Mouse (Mus musculus) hematopoietic stem cell, adult 5-6 weeks (primary cell): ENCODE data around the gene Serpinf2. TPM values are rescaled to one million over a fixed set of nuclear protein-coding genes. Genes with fewer than 3 reads are reported as not detected.

ENCODE experiments used
- ATAC-seq, 2 experiments: fragments of 125-278 bp in 1 of 2; replicated peaks in 1 of 2; 2 replicates each; pipeline ENCODE4 v1.8.0; 2016 to 2017; ENCODE audit warnings: inconsistent platforms in 2 of 2, mild to moderate bottlenecking in 2 of 2, moderate number of reproducible peaks in 2 of 2, low read depth in 1 of 2, moderate TSS enrichment in 1 of 2; ENCODE audit not compliant: low FRiP score in 2 of 2, poor library complexity in 2 of 2, severe bottlenecking in 2 of 2, insufficient read depth in 1 of 2, low TSS enrichment in 1 of 2
- total RNA-seq: library from RNA; stranded (forward); fragments of 172-1452, 232-1000 nt; gene quantifications from 2 replicates; pipeline ENCODE4 v1.2.3, GENCODE M21; 2017

Serpinf2 gene
- total RNA-seq, 1 experiment from 2014 or later: not detected

DNA sequence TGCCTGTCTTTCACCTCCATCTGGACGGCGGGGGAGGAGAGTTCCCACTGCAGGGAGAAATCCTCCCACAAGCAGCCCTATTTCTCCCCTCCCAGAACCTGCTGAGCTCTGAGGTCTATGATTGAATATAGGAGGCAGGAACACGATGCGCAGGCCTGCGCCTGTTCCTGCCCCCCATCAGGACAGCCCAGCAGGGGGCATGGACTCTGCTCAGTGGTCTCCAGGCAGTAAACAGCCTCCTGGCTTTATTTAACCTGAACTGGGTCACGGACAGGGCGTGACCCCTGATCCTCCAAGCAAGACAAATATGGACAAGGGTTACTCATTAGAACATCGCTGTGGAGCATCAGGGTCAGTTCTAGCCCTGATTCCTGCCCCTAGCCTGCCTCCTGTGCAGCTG is 4.3 kb upstream of the Serpinf2 start:
- no peak for ATAC-seq

DNA sequence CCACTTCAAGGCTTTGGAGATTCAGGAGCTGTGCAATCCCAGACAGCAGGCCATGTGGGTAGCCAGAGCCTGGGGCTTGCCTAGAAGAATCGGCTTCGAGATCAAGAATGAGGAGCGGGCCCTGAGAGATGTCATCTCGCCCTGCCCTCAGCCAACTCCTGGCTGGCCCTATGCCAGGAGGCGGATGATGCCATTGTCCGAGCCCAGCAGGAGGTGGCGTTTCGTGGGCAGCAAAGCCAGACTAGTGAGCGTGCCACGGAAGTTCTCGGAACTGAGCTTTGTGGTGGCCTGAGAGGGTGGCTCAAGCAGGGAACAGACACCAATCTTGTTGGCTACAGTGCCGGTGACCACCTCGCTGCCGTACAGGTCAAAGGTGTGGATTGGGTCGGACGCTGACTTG is 2.2 kb upstream of the Serpinf2 start:
- ATAC-seq: no peak; a peak in 1 of 4 replicates

DNA sequence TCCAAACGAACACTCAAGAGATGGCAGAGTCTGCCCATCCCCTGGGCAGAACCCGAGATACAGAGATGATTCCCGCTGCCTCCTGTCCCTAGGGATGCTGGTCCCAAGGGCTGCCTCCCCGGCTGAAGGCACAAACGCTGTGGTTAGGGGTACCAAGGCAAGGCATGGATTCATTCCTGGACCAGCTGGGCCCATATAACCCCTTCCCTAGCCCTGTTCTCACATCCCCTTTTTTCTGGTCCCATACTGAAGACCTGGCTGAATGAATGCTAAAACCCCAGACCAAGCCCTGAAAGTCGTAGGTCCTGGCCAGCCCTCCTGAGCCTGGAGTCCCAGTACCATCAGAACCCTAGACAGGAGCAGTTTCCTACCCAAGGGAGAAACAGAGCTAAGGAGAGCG is 1.6 kb upstream of the Serpinf2 start:
- ATAC-seq: no peak

DNA sequence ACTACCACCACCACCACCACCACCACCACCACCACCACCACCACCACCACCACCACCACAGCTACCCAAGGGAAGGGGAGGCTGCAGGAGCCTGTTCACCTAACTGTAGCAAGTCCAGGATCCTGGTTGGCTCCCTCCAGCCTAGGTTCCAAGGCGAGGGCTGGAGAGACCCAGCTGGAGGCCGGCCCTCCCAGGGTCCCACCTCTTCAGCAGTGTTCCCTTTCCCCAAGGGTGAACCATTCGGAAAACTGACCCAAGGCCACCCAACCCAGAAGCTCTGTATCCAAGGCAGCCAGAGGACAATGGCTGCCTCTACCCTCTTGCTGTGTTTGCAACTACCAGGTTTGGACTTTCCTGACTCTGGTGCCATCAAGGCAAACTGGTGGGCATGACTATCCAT is 560 bp upstream of the Serpinf2 start:
- ATAC-seq: no peak

DNA sequence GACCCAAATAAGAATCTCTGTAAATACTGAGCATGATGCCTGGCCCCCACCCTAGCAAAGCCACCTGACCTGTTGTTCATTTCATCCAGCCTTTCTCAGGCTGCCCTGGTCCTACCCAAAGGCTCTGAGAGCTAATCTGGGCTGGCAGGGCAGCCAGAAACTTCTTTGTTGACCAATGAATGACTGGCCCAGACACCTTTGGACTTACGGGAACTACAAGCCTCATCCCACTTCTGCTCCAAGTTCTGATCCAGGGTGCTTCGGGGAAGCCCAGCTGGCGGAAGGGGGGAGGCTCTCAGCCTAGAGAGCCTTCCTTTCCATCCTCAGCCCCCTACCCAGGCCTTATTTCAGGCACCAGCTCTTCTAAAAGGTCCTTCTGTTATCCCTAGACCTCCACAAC is 587 bp downstream of the Serpinf2 start:
- ATAC-seq: no peak

DNA sequence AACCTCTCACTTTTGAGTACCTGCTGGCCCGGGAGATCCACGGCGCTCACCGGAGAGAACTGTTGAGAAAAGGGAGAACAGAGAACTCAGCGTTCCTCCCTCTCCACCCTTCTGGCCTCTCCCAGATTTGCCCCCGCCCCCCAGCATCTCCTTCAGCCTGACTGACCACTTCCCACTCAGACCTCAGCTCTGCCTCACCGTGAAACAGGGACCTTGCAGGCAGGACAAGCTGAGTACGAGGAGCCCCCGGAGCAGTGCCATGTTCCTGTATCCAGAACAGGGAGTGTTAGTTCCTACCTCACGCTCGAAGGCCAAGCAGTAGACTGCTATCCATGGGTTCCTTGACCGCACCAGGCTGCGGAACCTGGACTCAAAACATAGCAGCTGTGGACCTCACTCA is 1.2 kb downstream of the Serpinf2 start:
- ATAC-seq: no peak

DNA sequence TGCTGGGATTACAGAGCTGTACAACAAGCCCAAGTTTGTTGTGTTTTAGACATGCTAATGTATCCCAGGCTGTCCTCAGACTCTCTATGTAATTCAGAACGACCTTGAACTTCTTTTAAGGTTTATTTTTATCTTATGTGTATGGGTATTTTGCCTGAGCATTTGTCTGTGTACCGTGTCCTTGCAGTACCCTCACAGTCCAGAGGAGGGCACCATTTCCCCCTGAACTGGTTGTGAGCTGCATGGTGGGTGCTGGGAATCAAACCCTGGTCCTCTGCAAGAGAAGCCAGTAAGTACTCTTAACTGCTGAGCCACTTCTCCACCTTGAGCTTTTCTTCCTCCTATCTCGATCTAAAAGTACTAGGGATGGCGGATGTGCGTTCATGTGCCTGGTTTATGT is 5.3 kb downstream of the Serpinf2 start:
- ATAC-seq: no peak

DNA sequence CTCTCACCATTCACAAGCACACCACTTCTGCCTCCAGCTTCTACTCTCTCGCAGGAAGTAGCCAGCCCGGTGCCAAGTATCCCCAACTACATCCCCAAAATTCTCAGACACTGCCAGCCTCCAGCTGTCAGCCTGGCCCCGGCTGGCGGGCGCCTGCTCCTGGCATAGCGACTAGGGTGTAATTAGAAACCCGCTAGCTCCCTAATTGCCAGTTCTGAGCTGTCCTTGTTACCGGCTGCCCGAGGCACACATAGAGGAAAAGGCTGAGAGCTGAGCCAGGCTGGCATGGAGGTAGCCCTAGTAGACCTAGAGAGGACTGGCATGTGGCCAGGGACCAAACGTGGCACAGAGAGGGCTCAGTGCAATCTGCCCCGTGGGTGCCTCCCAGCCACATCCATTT is 8.1 kb downstream of the Serpinf2 start:
- ATAC-seq: no peak

DNA sequence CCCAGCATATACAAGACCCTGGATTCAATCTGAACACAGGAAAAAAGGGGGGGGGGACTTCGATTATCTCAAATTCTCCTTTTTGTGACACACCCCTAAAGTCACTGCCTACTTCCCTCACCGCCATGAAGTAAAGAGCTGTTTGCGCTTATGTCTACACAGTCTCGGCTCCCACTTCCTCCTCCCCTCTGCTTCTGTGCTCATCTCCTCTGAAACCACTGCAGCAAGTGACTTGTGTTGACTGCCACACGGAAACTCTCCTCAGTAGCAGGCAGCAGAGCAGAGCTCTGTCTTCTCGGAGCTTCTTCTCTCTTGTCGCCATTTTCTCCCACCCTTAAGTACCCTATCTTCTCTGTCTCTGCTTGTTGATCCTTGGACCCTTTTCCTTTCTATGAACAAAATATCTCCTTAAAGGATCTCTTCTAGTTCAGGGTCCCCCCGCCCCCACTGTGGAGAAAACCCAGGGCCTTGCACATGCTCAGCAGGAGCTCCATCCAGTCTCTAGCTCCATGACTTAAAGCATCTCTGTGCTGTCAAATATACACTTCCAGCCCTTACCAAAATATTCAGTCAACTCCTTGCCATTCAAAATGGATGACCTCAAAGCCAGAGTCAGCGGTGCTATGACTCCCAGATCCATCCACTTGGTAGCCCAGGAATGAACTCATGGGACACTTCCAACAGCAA is 10.2 kb downstream of the Serpinf2 start:
- peak; percentile 56 to 79; a peak in 3 of 4 replicates for ATAC-seq

DNA sequence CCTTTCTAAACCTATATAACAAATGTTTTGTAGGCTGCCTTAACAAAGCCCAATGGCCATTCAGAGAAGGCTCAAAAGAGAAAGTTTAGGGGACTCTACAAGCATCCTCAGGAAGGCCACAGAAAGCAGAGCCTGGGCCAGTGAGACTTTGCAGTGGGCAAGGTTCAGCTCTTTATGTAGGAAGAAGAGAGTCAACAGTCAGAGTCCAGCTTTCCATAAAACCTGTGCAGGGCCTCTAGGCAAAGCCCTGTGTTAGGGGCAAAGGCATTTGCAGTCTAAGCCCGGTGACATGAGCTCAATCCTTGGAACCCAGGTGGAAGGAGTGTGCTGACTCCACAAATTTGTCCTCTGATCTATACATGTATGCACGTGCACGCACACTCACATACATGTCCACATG is 14.9 kb downstream of the Serpinf2 start:
- no peak for ATAC-seq

DNA sequence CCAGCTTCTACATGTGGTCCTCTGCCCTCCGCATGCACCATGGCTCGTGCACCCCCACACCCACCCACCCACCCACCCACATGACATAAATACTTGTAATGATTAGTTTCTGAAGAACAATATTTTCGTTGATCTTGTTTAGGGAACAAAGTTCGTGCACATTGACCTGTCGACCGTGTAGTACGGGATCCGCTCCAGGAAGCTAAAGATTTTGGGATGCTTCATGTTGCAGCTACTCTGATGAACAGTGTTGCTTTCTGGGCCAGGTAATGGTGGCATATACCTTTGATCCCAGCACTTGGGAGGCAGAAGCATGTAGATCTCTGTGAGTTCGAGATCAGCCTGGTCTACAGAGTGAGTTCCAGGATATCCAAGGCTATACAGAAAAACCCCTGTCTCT is 15.4 kb downstream of the Serpinf2 start:
- no peak for ATAC-seq

DNA sequence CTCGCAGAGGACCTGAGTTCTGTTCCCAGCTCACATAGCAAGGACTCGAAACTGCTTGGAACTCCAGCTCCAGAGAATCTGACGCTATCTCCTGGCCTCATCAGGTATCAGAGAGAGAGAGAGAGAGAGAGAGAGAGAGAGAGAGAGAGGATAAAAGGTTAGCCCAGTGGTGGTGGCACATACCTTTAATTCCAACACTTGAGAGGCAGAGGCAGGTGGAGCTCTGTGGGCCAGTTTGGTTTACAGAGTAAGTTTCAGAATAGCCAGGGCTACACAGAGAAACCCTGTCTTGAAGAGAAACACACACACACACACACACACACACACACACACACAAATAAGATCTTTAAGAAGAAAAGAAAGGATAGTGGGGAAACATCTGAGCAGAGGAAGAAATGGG is 16.3 kb downstream of the Serpinf2 start:
- ATAC-seq: no peak

DNA sequence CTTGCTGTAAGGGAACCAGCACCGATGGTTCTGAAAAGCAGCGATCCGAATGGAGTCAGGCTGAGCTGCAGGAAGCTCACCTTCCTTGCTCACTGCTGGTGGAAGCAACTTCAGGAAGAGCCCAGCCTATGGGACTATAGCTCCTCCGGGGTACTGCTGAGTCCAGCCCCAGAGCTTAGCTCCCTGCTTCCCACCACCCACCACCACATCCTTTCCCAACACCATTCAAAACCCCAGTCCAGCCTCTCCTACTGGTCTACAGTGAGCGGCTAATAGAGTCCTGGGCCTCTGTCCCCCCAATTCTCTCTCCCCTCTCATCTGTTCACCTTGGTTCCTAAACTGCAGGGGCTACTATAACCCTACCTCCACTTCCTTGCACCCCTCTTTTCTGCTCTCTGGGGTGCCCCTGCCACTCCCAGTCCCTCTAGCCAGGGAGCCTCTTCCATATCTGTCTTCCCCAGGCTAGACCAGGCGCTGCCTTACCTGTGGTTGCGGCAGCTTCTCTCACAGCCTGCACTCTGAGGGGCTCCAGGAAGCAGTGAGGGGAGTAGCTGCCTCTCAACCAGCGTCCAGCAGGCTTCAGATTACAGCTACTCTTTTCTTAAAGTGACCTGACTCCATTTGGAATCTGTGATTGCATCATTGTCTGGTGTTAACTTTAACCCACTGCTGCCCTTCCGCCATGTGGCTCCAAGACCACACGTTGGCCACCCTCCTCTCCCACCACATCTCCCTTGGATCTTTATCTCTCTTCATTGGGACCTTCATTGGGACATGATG is 17.2 kb downstream of the Serpinf2 start, which contains the start of gene Serpinf1:
Serpinf1 (minus strand) TSS at position 689 of the 780 bp plus-strand sequence.
- ATAC-seq: peak in 1 of 2 experiments; percentile 43; a peak in 1 of 4 replicates

DNA sequence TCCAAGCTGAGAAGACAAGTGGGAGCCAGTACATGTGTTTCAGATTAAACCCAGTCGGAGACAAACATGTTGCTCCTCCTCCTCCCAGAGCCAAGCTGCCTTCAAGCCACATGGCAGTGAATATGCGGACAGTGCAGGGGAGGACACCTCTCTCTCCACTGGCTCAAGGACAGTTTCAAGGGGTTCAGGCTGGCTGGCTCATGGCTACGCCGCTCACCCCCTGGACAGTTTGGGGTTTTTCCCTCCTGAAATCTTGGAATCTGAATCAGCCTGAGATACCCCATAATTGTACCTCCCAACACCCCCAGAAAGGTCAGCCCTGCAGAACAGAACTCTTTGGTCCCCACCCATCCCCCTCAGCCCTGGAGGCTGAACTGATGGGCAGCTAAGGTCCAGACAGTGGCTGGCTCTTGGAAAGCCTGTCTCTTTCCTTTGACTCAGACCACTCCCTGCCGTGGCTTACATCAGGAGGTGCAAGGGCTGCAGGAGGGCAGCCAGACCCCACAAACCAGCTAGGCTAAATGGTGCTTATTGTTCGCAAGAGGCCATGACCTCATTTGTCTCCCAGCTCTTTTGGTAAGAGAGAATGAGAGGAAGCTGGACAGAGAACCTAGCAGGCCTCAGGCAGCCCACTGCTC is 17.9 kb downstream of the Serpinf2 start:
- no peak; a peak in 1 of 4 replicates for ATAC-seq

DNA sequence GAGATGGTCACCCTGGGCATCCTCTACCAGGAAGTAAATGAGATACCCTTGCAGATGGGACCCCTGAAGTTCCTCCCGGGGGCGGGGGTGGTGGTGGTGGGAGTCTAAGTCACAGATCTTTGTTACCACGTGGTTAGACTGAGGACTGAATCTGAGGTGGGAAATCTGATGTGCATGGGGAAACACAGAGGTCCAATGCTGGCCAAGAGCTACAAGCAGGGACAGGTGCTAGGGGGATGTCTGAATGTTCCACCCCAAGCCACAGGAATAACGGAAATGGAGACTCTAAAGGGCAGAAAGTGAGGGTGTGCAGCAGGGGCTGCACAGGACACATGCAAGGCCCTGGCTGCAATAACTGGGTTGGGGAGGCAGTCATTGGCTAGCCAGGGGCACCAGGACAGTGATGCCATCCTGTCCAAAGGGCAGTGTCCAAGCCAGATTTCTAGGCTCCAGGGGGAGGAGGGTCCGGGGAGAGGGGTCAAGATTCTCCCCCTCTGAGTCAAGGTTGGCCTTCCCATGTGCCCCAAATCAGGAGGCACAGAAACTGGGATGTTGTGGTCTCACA is 18.5 kb downstream of the Serpinf2 start:
- no peak for ATAC-seq

DNA sequence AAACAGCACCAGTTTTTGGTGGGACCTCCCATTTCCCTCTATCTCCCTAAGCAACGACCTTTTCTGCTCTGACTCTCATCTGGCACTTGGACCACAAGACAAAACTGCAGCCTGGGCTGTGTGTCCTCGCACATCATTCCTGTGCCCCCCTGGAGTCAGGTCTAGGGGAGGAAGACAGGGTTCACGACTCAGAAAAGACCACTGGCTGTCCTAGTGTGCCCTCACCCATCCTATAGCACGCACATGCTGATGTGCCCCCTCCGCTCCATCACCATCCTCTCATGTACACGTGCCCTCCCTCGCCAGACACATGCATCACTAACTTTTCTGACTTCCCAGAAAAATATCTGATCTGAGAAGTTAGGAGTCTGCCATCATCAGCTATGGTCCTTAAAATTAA is 19.4 kb downstream of the Serpinf2 start:
- ATAC-seq: no peak

DNA sequence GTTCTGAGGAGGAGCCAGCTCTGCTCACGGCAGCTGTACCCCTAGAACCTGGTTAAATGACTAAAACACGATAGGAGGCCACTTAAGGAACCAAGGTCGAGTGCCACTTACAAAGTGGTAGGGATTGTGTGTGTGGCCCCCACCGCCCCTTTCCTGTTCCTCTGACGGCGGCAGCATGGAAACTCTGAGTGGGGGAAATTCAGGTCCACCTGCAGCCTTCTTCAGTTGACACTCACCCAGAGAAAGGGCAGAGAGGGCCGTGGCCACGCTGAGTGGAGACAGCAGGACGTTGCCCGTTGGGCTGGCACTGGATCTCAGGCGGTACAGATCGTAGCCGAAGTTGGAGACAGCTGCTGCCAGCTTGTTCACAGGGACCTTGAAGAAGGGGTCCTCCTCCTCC is 23.4 kb downstream of the Serpinf2 start:
- ATAC-seq: peak in 1 of 2 experiments; percentile 15; a peak in 1 of 4 replicates

DNA sequence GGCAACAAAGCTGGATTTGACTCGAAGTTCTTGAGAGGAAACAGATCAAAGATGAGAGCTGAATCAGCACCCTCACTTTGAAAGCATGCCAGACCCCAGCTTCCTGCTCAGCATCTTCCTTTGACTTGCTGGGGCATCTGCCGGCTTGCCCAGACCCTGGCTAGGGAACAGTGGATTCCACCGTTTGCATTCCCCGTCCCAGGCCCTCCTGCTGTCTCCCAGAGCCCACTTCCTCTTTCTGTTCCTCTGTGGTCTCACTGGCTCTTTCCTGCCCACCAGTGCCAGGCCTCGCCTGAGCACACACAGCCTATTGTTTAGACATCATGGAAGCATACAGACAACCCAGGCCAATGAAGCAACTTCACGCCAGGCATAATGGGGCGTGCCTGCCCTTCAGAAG is 24.3 kb downstream of the Serpinf2 start:
- peak; percentile 90 to 95 for ATAC-seq
